Mouse (Mus musculus) thymus, postnatal 10 days (tissue): Measurements from ENCODE around the gene D930048N14Rik.
"Not testable (repeated sequence)": the region's sequence is repeated elsewhere in the genome, so short reads cannot be mapped to it uniquely, and the experiment has no call there.

ENCODE experiments used
- DNase-seq, 2 experiments: peaks; one replicate each; pipeline ENCODE4 v3.0.0; 2021; ENCODE audit warnings: low spot score in 2 of 2

Gene D930048N14Rik

DNA sequence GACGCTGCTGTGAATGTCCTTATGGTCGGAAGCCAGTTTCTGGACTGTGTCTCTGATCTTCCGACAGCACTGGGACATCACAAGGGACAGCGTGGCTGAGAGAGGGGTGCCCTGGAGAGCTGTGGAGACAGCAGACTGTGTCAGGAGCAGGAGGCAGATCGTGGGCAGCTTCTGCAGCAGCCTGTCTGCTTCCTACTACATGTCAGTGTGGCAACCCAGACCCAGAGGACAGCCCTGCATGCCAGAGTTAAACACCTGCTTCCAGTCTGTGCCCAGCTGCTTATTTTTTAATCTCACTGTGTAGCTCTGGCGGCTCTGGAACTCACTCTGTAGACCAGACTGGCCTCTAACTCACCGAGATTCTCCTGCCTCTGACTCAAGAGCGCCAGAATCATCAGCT, 22.8 kb upstream of the D930048N14Rik start:
- DNase-seq, result no peak

DNA sequence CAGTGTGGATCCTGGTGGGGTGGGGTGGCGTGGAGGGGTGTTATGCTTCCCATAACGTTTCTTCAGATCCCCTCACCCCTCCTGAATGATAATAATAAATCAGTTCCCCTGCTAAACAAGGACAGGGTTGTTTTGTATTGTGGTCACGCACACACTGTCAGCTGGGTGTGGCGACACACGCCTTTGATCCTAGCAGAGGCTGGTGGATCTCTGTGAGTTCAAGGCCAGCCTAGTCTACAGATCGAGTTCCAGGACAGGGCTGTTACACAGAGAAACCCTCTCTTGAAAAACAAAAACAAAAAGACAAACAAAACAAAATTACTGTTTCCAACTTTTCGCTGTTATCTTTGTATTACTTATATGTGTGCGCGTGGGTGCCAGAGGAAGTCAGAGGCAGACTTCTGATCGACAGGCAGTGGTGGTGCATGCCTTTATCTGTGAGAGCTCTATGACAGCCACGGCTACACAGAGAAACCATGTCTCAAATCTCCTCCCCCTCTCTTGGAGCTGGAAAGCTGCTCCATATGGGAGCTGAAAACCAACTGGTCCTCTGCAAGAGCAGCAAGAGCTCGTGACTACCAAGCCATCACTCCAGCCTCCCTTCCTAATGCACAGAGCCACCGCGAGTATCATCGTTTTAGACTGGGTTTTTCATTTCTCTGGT, 21.0 kb upstream of the D930048N14Rik start:
- no peak for DNase-seq

DNA sequence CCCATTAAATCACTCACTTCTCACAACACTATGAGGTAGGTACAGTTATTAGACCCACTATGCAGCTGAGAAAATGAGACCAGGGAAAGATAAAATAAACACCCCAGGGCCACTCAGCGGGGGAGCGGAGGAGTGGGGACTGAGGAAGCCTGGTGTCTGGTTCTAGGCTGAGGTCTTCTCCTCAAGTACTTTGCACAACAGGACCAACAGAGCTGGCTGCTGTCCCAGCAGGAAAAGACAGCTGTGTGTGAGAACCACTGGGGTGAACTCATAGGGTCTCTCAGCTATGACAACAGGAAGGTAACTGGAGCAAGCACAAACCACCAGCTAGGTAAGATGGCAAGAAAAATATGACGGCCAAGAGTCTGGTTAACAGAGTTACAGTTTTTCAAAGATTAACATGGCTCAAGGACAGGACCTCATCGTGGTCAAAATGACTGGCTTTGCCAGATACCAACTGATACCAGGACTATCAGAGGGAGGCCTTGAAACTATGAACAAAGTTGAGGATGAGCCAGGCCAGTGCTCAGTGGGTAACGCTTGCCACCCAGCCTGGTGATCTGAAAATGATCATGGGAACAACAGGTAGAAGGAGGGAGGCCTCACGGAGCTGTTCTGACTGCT, 18.5 kb upstream of the D930048N14Rik start:
- DNase-seq, result no peak

DNA sequence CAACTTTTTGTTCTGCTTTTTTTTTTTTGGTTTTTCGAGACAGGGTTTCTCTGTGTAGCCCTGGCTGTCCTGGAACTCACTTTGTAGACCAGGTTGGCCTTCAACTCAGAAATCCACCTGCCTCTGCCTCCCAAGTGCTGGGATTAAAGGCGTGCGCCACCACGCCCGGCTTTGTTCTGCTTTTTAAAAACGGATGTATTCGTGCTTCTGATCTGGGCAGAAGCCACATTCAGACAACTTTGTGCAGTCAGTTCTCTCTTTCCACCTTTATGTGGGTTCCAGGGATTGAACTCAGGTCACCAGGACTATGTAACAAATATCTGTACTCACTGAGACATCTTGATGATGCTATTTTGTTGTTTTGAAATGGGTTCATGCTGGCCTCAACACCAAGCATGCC, 17.6 kb upstream of the D930048N14Rik start:
- DNase-seq, result not testable (repeated sequence)

DNA sequence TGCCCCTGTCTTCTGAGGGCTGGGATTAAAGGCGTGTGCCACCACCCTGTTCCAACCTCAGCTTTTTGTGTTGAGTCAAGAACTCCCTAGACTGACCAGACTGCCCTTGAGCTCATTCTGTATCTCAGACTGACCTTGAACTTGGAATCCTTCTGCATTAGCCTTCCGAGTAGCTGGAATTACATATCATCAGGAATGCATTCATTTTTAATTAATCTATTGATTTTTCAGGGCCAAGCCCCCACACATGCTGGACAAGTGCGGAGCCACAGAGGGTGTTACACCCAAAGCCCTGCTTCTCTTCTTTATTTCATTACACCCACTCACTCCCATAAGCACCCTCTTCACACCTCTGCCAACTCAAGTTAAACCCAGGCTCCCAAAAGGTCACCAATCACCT, 17.0 kb upstream of the D930048N14Rik start:
- DNase-seq, result no peak

DNA sequence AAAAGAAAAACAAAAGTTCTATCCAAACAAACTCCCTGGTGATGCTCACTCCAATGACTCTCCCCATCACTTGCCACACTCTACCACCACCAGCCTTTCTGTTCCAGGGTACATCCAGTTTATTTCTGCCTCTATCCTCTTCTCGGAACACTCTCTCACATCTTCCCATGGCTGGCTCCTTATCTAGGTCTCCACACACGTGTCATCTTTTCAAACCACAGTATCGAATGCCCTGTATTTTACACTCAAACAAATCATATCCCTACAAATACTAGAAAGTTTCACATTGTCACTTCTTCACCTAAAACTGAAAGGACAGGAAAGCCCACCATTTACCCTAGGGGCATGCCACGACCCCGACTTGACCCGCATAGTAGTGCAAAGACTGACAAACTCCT, 15.6 kb upstream of the D930048N14Rik start:
- no peak for DNase-seq

DNA sequence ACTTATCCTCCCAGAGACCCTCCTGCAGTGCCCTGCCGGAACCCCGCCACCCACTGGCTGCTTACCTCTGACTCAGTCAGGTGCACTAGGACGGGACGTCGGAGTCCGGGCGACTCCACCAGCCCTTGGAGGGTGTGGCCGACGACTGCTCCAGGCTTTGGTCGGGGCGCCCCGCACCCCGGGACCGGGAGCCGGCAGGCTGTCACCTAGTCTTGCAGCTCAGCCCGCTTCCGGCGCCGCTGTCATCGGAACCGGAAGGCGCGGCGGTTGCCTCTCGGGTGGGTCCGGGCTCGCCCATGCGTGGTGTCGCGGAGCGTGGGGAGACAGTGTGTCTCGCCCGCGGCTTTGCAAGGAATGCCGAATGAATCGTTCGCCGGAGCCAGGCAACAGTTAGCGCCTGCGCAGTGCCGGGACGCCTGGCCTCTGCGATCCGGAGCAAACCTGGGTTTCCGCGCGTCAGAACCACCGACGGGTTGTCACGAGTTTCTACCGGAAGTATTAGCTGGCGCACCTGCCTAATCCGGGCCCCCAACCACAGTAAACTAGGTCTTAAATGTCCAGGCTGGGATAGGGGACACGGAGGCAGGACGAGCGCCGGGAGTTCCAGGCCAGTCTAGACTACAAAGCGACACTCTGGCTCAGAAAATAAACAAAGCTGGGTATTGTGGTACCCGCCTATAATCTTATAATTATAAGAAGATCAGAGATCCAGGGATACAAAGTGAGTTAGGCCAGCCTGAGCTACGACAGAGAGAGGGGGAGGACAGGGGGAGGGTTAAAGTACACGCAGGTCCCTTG, 15.0 kb upstream of the D930048N14Rik start, which contains the start of gene Rmnd5b:
Gene Rmnd5b, minus strand, starts transcription at position 372 of the 798 bp plus-strand sequence.
- DNase-seq, result peak; percentile 82 to 84

DNA sequence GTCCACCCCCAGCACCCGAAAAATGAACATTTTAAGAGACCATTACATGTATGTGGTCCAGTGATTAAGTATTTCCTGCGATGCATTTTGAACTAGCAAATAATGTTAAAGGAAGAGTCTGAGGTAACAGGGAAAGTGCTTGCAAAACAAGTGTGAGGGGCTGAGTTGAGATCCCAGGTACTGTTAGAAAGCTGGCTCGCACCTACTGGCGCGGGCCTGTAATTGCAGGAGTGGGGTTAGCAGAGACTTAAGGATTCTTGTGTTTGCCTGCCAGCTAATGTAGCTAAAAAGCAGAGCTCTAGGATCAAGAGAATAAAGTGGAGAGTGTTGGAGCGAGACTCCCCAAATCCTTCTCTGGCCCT, 14.4 kb upstream of the D930048N14Rik start:
- DNase-seq, result peak; percentile 76 to 81

DNA sequence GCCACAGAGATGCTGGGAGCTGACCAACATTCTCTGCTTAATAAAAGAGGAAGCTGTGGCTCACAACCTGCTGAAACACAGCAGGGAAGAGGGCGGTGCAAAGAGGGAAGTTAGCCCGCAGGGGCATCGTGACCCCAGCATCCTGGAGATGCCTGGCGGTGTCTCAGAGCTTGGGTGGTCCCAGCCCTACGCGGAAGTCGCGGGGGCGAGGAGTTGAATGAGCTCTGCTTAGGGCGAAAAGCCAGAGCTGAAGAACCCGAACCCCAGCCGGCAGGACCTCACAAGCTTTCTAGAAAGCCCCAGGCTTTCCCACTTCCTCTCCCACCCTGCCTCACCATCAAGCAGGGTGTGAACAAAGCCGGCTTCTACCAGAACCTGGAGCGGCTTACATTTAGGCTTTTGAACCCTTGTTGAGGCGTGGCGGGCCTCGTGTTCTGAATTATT, 12.8 kb upstream of the D930048N14Rik start:
- DNase-seq, result peak; percentile 70

DNA sequence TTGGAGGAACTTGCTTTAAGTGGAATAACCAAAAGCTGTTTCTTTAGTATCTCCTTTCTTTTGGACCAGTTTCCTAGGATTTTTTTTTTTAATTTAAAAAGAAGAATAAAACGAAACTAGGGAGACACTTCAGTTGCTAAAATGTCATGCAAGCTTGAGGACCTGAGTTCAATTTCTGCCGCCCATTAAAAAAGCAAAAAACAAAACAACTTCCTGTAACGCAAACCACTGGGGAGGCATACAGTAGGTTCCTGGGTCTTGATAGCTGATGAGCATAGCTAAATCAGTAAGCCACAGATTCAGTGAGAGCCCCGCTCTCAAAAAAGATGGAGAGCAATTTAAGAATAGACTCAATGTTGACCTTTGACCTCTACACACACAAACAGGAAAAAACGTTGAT, 12.3 kb upstream of the D930048N14Rik start:
- DNase-seq, result no peak

DNA sequence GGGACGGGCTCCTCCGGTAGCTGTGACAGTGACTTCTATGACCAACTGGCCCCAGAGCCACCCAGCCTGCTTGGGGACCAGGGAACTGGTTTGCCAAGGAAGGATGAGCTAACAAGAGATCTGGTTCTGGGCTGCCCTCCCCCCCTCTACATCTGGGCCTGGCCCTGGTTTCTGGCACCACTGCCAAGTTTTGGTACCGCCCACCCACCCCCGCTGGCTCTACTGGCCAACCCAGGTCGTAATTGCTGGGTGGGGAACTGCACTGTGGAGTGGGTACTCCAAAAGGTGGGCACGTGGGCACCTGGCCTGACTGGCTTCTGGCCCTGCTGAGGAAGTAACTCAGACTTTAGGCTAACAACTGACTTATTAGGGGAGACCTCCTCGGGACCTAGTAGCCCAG, 10.0 kb upstream of the D930048N14Rik start:
- no peak for DNase-seq

DNA sequence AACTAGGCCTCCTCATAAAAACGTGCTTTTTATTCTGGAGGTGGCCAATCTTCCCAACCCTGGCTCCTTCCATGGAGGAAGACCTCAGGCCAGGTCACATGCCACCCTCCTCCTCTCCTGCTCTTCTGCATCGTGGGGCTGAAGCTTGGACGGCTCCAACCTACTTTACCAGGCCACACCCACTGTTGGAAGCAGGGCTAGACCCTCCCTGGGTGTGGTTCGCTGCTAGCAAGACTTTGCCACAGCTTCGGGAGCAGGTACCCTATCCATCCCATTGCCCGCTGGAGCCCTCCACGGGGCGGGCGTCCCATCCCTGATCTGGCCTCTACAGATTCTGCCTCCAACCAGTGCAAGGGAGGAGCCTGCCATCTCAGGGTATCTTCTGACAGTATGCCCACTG, 7.6 kb upstream of the D930048N14Rik start:
- peak in 1 of 2 experiments; percentile 33 for DNase-seq

DNA sequence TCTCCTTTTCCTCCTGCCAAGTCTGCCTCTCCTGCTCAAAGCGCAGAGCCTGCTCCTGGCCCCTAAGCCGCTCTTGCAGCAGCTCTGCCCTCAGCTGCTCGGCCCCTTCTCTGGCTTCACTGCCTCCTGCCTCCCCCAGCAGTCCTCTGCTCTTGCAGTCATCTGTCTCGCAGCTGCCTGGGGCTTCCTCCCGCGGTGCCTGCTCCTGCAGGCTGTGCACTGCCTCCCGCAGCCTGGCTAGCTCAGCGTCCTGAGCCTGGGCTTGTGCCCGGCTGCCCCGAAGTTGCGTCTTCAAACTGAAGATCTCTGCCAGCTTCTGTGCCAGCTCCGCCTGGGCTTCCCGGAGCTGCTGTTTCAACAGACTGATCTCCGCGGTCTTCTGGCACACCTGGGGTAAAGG, 7.0 kb upstream of the D930048N14Rik start:
- DNase-seq, result peak; percentile 70 to 74

DNA sequence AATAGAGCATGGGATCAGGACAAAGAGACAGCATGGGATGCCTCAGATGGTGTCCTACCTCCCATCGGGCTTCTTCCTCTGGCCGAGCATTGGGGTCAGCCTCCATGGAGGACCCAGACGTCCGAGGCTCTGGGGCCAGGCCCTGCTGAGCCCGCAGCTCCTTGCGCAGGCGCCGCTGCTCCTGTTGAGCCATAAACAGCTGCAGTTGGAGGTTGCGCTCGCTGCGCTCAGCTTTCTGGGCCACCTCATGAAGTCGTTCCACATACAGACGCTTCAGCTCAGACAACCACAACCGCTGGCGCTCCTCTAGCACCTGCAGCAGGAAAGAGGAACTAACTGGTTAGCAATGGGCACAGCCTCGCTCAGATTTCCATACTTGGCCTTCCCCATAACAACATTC, 6.5 kb upstream of the D930048N14Rik start:
- peak; percentile 83 to 88 for DNase-seq

DNA sequence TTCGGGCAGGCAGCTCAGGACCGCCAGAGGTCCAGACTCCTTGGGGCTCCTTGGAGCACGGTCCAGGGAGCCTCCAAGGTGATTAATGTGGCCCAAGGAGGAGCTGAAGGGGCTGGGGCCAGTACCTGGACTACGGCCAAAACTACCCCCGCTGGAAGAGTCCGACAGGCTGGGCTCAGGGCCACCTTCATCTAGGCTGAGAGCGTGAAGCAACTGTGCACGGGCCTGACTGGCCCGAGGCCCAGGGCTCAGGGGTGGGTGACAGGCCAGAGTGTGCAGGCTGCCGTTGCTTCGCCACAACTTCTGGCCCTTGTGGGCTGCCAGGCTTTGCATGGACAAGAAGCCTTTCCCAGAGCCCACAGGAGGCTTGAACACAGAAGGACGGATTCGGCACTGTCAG, 5.5 kb upstream of the D930048N14Rik start:
- DNase-seq, result no peak

DNA sequence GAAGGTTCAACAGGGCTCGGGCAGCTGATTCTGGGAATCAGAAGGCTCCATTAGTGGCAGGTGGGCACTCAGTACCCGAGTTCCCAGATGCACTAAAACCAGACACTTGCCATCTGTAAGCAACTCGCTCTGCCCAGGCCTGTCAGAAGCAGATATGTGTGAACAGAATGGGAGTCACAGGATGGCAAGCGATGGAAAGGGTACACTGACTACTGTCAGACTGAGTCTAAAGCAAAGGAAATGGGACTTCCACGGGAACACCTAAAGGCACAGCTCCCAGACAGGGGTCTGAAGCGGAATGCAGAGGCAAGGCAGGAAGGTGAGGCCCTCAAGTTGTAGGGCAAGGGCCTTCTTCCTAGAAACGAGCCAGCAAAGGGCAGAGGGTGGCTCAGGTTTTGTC, 4.5 kb upstream of the D930048N14Rik start:
- no peak for DNase-seq

DNA sequence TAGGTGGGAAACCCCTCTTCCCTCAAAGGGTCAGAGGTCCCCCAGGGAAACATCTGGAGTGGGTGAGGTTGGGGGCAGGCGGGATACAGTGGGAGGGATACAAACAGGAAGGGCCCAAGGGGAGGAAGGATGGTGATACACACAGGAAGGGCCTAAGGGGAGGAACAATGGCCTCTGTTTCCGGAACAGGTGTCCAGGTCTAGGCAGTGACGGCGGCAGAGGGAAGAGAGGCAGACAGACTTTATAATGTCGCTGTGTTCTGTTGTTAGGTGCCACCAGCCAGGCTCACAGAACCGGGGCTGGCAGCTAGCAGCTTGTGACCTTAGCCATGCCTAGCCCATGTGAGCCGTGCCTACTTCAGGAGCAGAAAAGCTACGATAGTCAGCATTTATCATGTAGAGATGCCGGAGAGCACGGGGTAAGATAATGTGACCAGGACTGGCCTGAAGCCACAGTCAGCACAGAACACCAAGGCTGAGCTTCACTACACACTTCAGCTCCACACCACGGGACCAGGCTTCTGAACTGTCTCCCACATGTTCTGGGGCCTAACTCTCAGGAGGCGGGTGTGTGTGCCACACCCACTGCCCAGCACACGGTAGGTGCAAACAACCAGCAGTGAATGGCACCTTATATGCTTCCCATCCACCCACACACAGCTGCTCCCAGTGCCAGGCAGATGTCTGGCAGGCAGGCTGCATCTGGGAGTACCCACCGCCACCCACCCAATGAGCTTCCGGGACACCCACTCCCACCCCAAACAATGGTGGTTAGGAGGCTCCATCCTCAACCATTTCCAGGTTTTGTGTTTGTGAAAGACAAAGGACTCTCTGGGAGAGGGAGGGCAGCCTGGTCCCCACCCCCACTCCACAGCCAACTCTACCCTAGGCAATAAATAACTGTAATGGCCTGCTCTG, 3.7 kb upstream of the D930048N14Rik start:
- peak; percentile 37 to 38 for DNase-seq

DNA sequence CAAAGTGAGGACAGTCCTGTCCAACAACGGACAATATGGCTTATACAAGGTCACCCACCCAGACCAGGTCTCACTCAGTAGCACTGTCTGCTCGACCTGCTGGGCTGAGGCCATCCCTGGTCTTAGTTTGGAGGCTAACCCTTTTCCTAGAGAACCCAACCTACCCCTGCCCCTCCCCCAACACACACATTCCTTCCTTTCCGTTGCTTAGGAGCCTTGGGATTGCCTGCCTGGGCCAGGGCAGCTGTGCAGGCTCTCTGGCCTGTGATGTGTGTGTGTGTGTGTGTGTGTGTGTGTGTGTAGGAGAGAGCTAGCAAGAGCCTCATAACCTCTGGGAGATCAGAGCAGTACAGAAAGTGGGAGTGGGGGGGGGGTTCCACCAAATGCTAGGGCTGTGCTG, 2.2 kb upstream of the D930048N14Rik start:
- DNase-seq, result no peak

DNA sequence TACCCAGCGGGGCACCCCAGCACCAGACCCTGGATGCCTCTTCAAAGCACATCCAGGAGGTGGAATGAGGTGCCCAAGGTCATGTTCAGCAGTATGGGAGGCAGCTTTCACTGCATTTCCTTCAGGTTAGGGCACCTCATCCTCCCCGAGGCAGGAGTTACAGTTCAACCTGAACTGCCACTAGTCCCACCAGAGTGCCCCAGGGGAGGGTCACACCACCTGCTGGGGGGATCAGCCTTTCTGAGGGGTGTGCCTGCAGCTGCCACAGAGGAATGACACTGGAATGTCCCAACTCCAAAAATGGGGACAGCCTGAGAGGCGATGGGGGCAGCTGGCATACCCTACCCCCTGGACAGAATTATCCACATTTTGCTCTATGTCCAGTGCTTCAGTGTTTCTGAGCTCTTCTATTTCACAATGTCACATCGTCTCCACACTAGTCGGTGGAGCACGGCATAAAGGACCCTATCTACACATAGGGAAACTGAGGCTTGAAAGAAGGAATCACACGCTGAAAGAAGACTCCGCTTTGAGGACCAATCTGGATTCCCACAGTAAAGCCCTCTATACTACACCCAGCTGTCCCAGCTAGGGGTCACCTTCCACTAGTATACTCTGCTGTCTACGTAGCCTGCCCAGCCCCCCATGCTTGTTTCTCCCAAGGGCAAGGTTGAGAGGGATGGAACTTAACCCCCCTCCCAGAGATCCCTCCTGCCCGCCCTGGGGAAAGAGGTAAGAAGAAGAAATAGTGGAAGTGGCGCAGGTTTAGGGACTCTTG, 1.5 kb upstream of the D930048N14Rik start:
- no peak for DNase-seq

DNA sequence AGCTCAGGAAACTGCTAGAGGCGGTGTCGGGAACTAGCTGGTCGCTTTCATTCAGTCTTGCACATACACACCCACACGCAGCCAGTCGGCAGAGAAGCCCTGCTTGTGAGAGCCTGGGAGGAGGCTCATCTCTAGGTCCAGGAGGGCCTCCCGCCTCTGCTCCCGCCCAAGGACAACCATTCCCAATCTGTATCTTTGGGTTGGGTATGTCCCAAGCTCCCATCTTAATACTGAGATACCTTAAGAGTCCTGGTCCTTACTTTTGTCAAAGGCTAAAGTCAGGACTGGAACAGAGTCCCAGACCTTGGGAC, 910 bp upstream of the D930048N14Rik start:
- DNase-seq, result peak in 1 of 2 experiments; percentile 33

DNA sequence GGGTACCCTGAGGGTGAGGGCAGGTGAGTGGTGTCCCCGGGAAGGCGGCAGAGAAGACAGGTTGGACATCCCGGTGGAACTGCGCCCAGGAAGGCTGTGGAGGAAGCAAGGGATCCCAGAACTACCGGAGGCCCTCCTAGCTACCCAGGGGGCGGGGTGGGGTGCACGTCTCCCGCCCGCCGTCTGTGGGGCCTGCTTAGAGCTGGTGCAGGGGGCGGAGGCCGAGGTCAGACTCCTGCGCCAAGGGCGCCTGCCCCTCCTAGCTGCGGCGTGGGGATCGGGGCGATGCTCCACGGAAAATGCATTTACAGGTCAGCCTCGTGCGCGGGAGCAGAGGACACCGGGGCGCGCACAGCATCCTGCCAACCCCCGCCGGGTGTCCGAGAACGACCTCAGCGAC, 493 bp upstream of the D930048N14Rik start:
- peak; percentile 41 to 48 for DNase-seq
